Mouse (Mus musculus) frontal cortex, postnatal 14 days (tissue): ENCODE results near the gene Nsmce1.

Experiments used
- DNase-seq, 2 experiments: peaks; one replicate each; pipeline ENCODE4 v3.0.0; 2022; ENCODE audit warnings: low spot score in 2 of 2

The Nsmce1 gene

GRCm38 (mm10) chr7:125491760-125492159 is 364 bp upstream of the Nsmce1 start:
- DNase-seq, result no peak

GRCm38 (mm10) chr7:125489636-125490035 is 1.8 kb downstream of the Nsmce1 start:
- no peak for DNase-seq

- DNase-seq, result no peak
Measured at GRCm38 (mm10) chr7:125488706-125489105, 2.7 kb downstream of the Nsmce1 start.

- DNase-seq, result no peak
Measured at GRCm38 (mm10) chr7:125487126-125487525, 4.3 kb downstream of the Nsmce1 start.

GRCm38 (mm10) chr7:125486121-125486630 is 5.2 kb downstream of the Nsmce1 start:
- no peak for DNase-seq

GRCm38 (mm10) chr7:125484791-125485190 is 6.6 kb downstream of the Nsmce1 start:
- no peak for DNase-seq

- no peak for DNase-seq
Measured at GRCm38 (mm10) chr7:125482886-125483285, 8.5 kb downstream of the Nsmce1 start.

- no peak for DNase-seq
Measured at GRCm38 (mm10) chr7:125482339-125482738, 9.1 kb downstream of the Nsmce1 start.

- DNase-seq, result no peak
Measured at GRCm38 (mm10) chr7:125480518-125480917, 10.9 kb downstream of the Nsmce1 start.

GRCm38 (mm10) chr7:125478391-125478984 is 12.9 kb downstream of the Nsmce1 start:
- no peak for DNase-seq

- DNase-seq, result no peak
Measured at GRCm38 (mm10) chr7:125475601-125476251, 15.7 kb downstream of the Nsmce1 start.

- DNase-seq, result no peak
Measured at GRCm38 (mm10) chr7:125474535-125474934, 16.9 kb downstream of the Nsmce1 start.

- peak; percentile 40 to 71 for DNase-seq
Measured at GRCm38 (mm10) chr7:125471991-125472741, 19.2 kb downstream of the Nsmce1 start.

GRCm38 (mm10) chr7:125470901-125471300 is 20.5 kb downstream of the Nsmce1 start:
- DNase-seq, result no peak

GRCm38 (mm10) chr7:125469937-125470336 is 21.5 kb downstream of the Nsmce1 start:
- peak; percentile 38 to 59 for DNase-seq

- no peak for DNase-seq
Measured at GRCm38 (mm10) chr7:125462200-125462599, 29.2 kb downstream of the Nsmce1 start.

GRCm38 (mm10) chr7:125453671-125454070 is 37.7 kb downstream of the Nsmce1 start:
- DNase-seq, result no peak

GRCm38 (mm10) chr7:125451078-125451477 is 40.3 kb downstream of the Nsmce1 start:
- DNase-seq, result no peak

GRCm38 (mm10) chr7:125450678-125451077 is 40.7 kb downstream of the Nsmce1 start:
- no peak for DNase-seq

GRCm38 (mm10) chr7:125444464-125445401 is 46.7 kb downstream of the Nsmce1 start, which contains the start of gene Kdm8:
Gene Kdm8, plus strand, starts transcription at chr7:125444676.
- DNase-seq, result peak; percentile 84 to 88

- peak in 1 of 2 experiments; percentile 13 for DNase-seq
Measured at GRCm38 (mm10) chr7:125444076-125444463, 47.3 kb downstream of the Nsmce1 start.
